Mouse (Mus musculus): ENCODE measurements around the gene Cd300lb. TPM values are rescaled to one million over a fixed set of nuclear protein-coding genes. Genes with fewer than 3 reads are reported as not detected.
"Not testable (repeated sequence)": the region's sequence is repeated elsewhere in the genome, so short reads cannot be mapped to it uniquely, and the experiment has no call there.

Gene Cd300lb
- 1 to 10 TPM in 1 of 2 experiments, under 1 TPM in 1; 0.63 to 1.6 TPM for total RNA-seq (2021)
- long read RNA-seq, experiment 1, partial matches to known transcripts, result 0 of 1 reads
- long read RNA-seq, experiment 1, other reads (novel, unspliced or antisense), result 0 of 1 reads
- long read RNA-seq, experiment 2, result 0 reads

- DNase-seq, result no peak
Observed at GRCm38 (mm10) chr11:114934144-114934543, at the start of gene Cd300lb. Gene Cd300lb (minus strand): TSS chr11:114934386.

GRCm38 (mm10) chr11:114981866-114982265 lies 47.7 kb upstream of the Cd300lb start:
- no peak for DNase-seq

- DNase-seq, result no peak
Observed at GRCm38 (mm10) chr11:114972726-114973125, 38.5 kb upstream of the Cd300lb start.

DNA sequence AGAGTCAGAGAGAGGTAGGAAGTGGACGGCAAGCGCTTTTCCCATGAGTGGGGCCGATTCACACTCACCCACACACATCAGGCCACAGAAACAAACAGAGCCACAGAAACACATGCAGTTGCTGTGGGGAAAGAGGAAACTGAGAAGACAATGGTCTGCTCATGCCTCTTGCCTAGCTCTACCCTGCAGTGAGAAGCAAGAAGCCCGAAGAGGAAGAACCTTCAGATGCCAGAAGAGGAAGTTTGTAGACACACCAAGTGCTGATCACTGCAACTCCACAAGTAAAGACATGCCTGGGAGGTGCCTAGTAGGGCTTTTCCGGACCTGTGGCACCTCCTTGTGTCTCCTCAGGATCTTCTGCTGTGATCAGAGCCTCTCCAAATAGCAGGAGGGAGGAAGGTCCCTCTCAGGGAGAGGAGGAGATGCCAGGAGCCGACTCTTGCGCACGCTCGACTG lies 34.6 kb upstream of the Cd300lb start, which contains the start of gene Cd300c:
Gene Cd300c, minus strand, starts transcription at position 406 of the 456 bp plus-strand sequence.
- no peak for DNase-seq

- DNase-seq, result peak; percentile 10
Observed at GRCm38 (mm10) chr11:114965182-114965828, 31.1 kb upstream of the Cd300lb start.

DNA sequence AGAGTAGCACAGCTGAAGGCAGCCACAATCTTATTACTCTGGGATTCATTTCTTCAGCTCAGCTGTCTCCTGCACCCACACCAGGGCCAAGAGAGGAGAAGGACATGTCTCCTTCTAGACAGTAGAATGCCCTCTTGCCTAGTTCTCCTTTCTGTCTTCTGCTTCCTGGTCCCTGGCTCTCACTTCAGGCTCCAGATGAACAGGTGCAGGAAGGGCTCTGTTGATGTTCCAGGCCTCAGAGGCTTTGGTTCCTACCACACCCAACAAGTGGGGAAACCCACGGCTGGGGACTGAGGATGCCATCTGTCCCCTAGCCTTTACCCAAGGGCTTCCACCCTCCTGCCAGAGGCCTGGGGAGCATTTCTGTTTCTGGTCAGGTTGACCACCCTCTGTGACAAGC lies 26.2 kb upstream of the Cd300lb start:
- DNase-seq, result no peak

GRCm38 (mm10) chr11:114933591-114933990 lies 595 bp downstream of the Cd300lb start:
- DNase-seq, result no peak

GRCm38 (mm10) chr11:114931041-114931440 lies 3.1 kb downstream of the Cd300lb start:
- DNase-seq, result no peak

DNA sequence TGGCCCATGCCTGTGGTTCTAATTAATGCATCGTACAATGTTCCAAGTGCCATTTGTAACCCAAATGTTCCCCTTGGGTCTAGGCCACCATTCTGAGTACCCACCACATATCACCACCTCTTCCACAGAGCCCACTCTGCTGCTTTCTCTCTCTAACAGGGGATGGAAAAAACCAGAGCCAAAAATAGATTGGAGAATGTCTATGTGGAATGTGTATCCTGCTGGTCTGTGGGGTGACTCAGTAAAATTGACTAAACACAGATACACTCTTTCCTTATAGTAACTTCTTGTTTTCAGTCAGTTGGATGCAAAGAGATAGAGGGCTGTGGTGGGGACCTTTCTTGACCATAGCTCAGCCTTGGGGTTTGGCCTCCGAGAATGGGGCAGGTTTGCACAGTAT lies 4.6 kb downstream of the Cd300lb start:
- DNase-seq, result no peak

DNA sequence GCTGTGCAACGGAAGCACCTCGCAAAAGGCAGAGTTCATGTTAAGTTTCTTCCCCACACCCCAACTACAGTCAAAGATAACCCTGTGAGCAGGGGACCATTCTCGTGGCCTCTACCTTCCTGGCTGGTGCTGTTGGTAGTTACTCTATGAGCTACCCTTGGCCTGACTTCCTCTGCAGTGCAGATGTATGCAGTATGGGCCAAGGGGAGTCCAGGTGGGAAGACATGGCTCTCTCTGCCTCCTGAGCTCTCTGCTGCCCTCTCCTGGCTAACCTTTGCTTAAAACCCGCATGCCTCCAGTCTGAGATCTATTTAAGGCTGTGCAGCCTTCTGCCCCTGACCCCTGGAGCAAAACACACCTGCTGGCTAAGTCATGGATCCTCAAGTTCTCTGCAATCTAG lies 10.2 kb downstream of the Cd300lb start:
- peak; percentile 26 for DNase-seq

- no peak for DNase-seq
Observed at GRCm38 (mm10) chr11:114922439-114922838, 11.7 kb downstream of the Cd300lb start.

GRCm38 (mm10) chr11:114917120-114917519 lies 17.1 kb downstream of the Cd300lb start:
- no peak for DNase-seq

DNA sequence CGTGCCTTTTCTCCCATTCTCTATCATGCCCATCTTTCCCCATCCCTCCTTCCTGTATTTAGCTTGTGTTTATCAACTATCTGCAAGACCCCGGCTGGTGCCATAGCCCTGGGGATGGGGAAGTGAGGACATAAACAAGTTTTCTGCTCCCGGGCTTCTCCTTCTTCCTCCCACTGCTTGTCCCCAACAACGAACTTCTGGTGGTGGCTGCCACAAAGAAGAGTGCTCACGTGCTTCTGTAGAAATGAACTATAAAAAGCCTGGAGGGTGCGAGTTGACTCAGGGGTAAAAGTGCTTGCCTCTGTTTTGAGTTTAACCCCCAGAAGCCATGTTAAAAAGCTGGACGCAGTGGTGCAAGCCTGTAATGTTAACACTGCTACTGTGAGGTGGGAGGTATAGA lies 19.2 kb downstream of the Cd300lb start:
- DNase-seq, result no peak

DNA sequence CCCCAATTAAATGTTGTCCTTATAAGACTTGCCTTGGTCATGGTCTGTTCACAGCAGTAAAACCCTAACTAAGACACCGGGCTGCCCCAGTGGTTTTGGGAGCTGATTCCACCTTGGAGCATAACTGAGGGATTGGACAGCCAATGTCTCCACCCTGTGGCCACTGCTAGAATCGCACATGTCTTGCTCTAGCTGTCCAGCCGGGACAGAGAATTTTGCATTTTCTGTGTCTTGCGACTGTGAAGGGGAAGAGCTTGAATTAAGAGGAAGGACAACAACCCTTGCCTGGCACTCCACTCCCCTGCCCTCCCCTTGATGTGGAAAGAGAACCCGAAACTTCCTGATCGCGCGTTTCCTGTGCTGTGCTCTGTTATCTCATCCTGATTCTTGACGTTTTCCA lies 21.3 kb downstream of the Cd300lb start:
- peak; percentile 85 for DNase-seq

DNA sequence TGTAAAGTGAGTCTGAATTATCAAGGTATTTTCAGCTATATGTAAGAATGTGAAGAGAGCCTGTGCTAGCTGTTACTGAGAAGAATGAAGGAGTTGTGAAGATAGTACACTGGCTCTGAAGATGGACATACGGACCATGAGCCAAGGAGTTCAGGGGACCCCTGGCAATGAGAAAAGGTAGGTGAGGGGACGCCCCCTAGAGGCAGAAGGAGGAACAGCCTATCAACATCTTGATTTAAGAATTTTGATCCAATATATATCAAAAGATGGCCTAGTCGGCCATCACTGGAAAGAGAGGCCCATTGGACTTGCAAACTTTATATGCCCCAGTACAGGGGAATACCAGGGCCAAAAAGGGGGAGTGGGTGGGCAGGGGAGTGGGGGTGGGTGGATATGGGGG lies 24.6 kb downstream of the Cd300lb start:
- not testable (repeated sequence) for DNase-seq

- no peak for DNase-seq
Observed at GRCm38 (mm10) chr11:114908086-114908485, 26.1 kb downstream of the Cd300lb start.

- DNase-seq, result peak; percentile 38
Observed at GRCm38 (mm10) chr11:114907567-114907966, 26.6 kb downstream of the Cd300lb start.

DNA sequence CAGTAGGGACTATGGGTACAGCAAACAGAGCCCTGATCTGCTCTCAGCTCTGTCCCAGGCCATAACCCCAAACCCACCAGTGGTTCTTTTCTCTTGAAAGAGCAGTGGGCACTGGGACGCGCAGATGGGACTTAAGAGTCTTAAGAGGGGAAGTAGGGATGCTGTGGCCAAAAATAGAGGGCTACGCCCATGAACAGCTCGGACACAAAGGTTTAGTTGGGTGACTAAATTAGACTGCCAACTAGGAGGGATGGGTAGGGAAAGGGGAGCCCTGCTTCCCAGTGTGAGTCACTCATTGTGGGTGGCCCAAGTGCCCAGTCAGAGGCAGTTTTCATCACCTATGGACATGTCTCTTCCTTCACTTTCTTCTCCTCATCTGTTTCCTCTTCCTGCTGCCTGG lies 31.0 kb downstream of the Cd300lb start:
- DNase-seq, result no peak

DNA sequence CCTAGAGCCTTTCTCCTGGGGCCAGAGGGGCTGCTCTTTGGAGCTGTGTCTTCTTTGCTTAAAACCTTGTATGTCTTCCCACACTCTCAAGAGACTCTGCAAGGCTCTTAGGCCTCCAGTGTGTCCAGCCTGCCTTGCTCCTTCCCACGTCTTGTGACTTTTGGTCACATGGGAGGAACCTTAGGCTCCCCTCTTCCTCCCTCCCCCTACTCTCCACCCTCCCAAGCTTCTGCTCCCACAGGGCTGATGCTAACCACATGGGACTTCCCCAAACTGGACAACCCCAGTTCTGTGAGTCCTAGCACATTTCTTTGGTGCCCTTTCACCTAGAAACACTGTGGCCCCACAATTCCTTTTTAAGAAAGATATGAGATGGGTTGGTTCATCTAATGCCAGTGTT lies 36.2 kb downstream of the Cd300lb start:
- peak; percentile 24 for DNase-seq

GRCm38 (mm10) chr11:114896085-114896484 lies 38.1 kb downstream of the Cd300lb start:
- DNase-seq, result no peak

- no peak for DNase-seq
Observed at GRCm38 (mm10) chr11:114890542-114890941, 43.6 kb downstream of the Cd300lb start.

- peak; percentile 18 for DNase-seq
Observed at GRCm38 (mm10) chr11:114889991-114890518, 44.1 kb downstream of the Cd300lb start, which contains the start of gene Cd300a. Gene Cd300a (plus strand): TSS chr11:114890041.

DNA sequence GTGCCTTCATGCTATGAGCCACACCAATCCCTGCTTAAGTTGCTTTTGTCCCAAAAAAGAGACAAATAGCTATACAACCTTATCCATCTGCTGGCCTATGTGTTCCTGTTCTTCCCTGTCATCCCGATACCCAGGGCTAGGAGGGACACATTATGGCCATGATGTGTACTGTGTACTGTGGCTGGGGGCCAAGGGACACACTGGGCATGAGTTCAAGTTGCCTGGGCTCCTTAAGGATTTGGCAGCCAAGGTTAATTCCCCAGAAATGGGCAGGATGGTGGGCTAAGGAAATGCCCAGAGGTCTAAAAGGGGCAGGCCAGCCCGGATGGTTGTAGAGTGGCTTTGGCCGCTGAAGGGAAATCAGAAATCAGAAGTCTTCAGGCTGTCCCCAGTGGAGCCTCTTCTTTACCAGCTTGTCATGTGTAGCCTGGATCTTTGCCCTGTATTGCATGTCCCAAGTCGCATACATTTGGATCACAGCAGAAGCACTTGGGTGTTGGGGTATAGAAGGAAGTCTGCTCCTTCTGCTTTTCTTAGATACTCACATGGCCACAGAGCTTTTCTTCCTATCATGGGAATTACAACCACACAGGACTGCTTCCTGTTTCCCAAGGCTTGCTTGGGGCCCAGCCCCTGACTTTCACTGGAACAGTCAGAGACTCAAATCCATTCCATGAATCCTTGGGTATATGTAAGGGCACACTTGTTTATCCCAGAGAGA lies 49.6 kb downstream of the Cd300lb start:
- peak; percentile 71 for DNase-seq

Measured in adrenal gland, postnatal 10 days (tissue).